Mouse (Mus musculus) small intestine, adult 2 months (tissue): ENCODE data around the gene Cdh1. TPM values are rescaled to one million over a fixed set of nuclear protein-coding genes. Genes with fewer than 3 reads are reported as not detected.

Experiments
- H3K27ac ChIP-seq: fragments of 200-500 bp; 2 replicates; pipeline ENCODE4 v1.5.1; 2012; ENCODE audit warnings: low read depth, low read length, control low read depth, inconsistent platforms; ENCODE audit not compliant: insufficient read depth
- H3K27me3 ChIP-seq: fragments of 200-500 bp; 2 replicates; pipeline ENCODE4 v1.6.1; 2012; ENCODE audit warnings: mild to moderate bottlenecking, moderate library complexity, low read length, inconsistent platforms; ENCODE audit not compliant: control insufficient read depth, insufficient read depth
- H3K36me3 ChIP-seq: fragments of 200-500 bp; 2 replicates; pipeline ENCODE4 v1.6.1; 2012; ENCODE audit warnings: mild to moderate bottlenecking, low read length, control low read depth, inconsistent platforms; ENCODE audit not compliant: control insufficient read depth, insufficient read depth
- H3K4me1 ChIP-seq: fragments of 200-500 bp; 2 replicates; pipeline ENCODE4 v1.6.1; 2012; ENCODE audit warnings: low read length, inconsistent platforms, mixed read lengths; ENCODE audit not compliant: control insufficient read depth, insufficient read depth, insufficient read length
- H3K4me3 ChIP-seq: fragments of 200-500 bp; 2 replicates; pipeline ENCODE4 v1.5.1; 2012; ENCODE audit warnings: low read depth, mild to moderate bottlenecking, control low read depth, inconsistent platforms, low read length, moderate library complexity
- CTCF ChIP-seq: fragments of 200-500 bp; IDR thresholded peaks from 2 replicates; pipeline ENCODE4 v1.5.1; 2012; ENCODE audit warnings: low read depth, mild to moderate bottlenecking, control low read depth, inconsistent platforms, low read length, moderate library complexity, mixed read lengths; ENCODE audit not compliant: insufficient replicate concordance, insufficient read length; ENCODE audit errors: extremely low read depth
- POLR2A ChIP-seq: fragments of 200-500 bp; IDR thresholded peaks from 2 replicates; pipeline ENCODE4 v1.6.1; 2012; ENCODE audit warnings: low read depth, mild to moderate bottlenecking, control low read depth, inconsistent platforms, low read length, moderate library complexity
- WGBS: fragments of 180-500 bp; shearing (Covaris S2); methylation state at CpG from one replicate; pipeline ENCODE4 v1.1.7; 2018; 5-methylcytosine and 5-hydroxymethylcytosine counted together
- polyA plus RNA-seq: library from polyadenylated mRNA; depleted of rRNA; stranded (reverse); fragments of >200 nt; gene quantifications from 2 replicates; pipeline ENCODE4 v1.2.3, GENCODE M21; 2012

Gene Cdh1
- polyA plus RNA-seq, 1 experiment, result 234 TPM

GRCm38 (mm10) chr8:106674894-106675293, 71.7 kb downstream of the Cdh1 start:
- H3K27ac ChIP-seq, result no peak overlapping the region
- peaks cover 24% of the 10 kb centered on the region for H3K36me3 ChIP-seq
- H3K27me3 ChIP-seq, result no peaks in the 10 kb centered on the region
- TF ChIP-seq POLR2A (no peak), CTCF (no peak)
- 75% methylated on average over 8 of the region's 8 CpGs for WGBS
- no peak overlapping the region for H3K4me3 ChIP-seq
- H3K4me1 ChIP-seq, result no peaks in the 10 kb centered on the region

- Histone ChIP-seq H3K4me3 (peak within 1 kb of the TSS; percentile 71), H3K36me3 (no peaks in the 10 kb centered on the region), H3K4me1 (no peaks in the 10 kb centered on the region), H3K27me3 (no peaks in the 10 kb centered on the region), H3K27ac (peak within 1 kb of the TSS; percentile 38; the same call in 1 of the 2 replicates)
- WGBS, result under 1% methylated on average over 50 of the region's 50 CpGs
- TF ChIP-seq POLR2A (peak; percentile 87), CTCF (peak; percentile 62; the same call in 1 of the 2 replicates)
Observed at GRCm38 (mm10) chr8:106682971-106683668, 80.0 kb downstream of the Cdh1 start, which contains the start of gene Tango6. TSS of gene Tango6 (plus strand) at chr8:106683068.

- Histone ChIP-seq H3K36me3 (peaks cover 3% of the 10 kb centered on the region; the same call in 1 of the 2 replicates), H3K4me3 (no peak overlapping the region), H3K27me3 (no peaks in the 10 kb centered on the region), H3K4me1 (no peaks in the 10 kb centered on the region), H3K27ac (no peak overlapping the region)
- TF ChIP-seq POLR2A, result no peak
- TF ChIP-seq CTCF, result no peak
- 93% methylated on average over 4 of the region's 4 CpGs for WGBS
Observed at GRCm38 (mm10) chr8:106684387-106684786, 81.2 kb downstream of the Cdh1 start.

- TF ChIP-seq POLR2A (no peak), CTCF (0 out of 2 replicates have a peak, but pooled peaks have one; percentile 2)
- WGBS, result under 1% methylated on average over 4 of the region's 4 CpGs
Observed at GRCm38 (mm10) chr8:106687479-106687878, 84.3 kb downstream of the Cdh1 start.

GRCm38 (mm10) chr8:106697748-106698248, 94.6 kb downstream of the Cdh1 start:
- Histone ChIP-seq H3K27me3 (no peaks in the 10 kb centered on the region), H3K36me3 (peaks cover 23% of the 10 kb centered on the region), H3K27ac (no peak overlapping the region), H3K4me3 (no peak overlapping the region), H3K4me1 (no peaks in the 10 kb centered on the region)
- WGBS, result 83% methylated on average over 3 of the region's 3 CpGs
- TF ChIP-seq POLR2A (no peak), CTCF (no peak)

More at GRCm38 (mm10) chr8:106687479-106687878, 84.3 kb downstream of the Cdh1 start:
- no peaks in the 10 kb centered on the region for H3K4me1 ChIP-seq
- no peak overlapping the region for H3K4me3 ChIP-seq
- H3K36me3 ChIP-seq, result peaks cover 4% of the 10 kb centered on the region; the same call in 1 of the 2 replicates
- H3K27ac ChIP-seq, result no peak overlapping the region
- H3K27me3 ChIP-seq, result no peaks in the 10 kb centered on the region

GRCm38 (mm10) chr8:106699588-106699987, 96.4 kb downstream of the Cdh1 start:
- 76% methylated on average over 5 of the region's 5 CpGs for WGBS
- Histone ChIP-seq H3K27me3 (no peaks in the 10 kb centered on the region), H3K36me3 (peaks cover 22% of the 10 kb centered on the region), H3K4me1 (no peaks in the 10 kb centered on the region), H3K4me3 (no peak overlapping the region), H3K27ac (no peak overlapping the region)
- TF ChIP-seq POLR2A (no peak), CTCF (peak; percentile 47; the same call in 1 of the 2 replicates)

- TF ChIP-seq CTCF (no peak), POLR2A (no peak)
- Histone ChIP-seq H3K27ac (no peak overlapping the region), H3K4me1 (no peaks in the 10 kb centered on the region), H3K4me3 (no peak overlapping the region), H3K27me3 (no peaks in the 10 kb centered on the region), H3K36me3 (peaks cover 22% of the 10 kb centered on the region)
- 84% methylated on average over 6 of the region's 6 CpGs for WGBS
Observed at GRCm38 (mm10) chr8:106700131-106700530, 97.0 kb downstream of the Cdh1 start.
